Mouse (Mus musculus) C2C12 (cell line): ENCODE results near the gene Cfap61. TPM values are rescaled to one million over a fixed set of nuclear protein-coding genes. Genes with fewer than 3 reads are reported as not detected.

Source experiments
- H3K27me3 ChIP-seq: one replicate; pipeline ENCODE4 v1.6.1; 2011; ENCODE audit not compliant: control insufficient read depth, insufficient read depth, insufficient read length
- H3K36me3 ChIP-seq: one replicate; pipeline ENCODE4 v1.6.1; 2011; ENCODE audit not compliant: control insufficient read depth, insufficient read depth
- H3K4me3 ChIP-seq: one replicate; pipeline ENCODE4 v1.5.1; 2011; ENCODE audit warnings: mild to moderate bottlenecking, control low read depth; ENCODE audit not compliant: poor library complexity, insufficient read depth, severe bottlenecking
- H3K79me2 ChIP-seq: one replicate; pipeline ENCODE4 v1.6.1; 2011; ENCODE audit not compliant: control insufficient read depth, insufficient read depth
- H3K79me3 ChIP-seq: one replicate; pipeline ENCODE4 v1.6.1; 2011; ENCODE audit warnings: low read depth, control low read depth
- H3ac ChIP-seq: one replicate; pipeline ENCODE3; 2011; ENCODE audit warnings: low read depth; ENCODE audit not compliant: control insufficient read depth, insufficient read length
- CEBPB ChIP-seq: IDR thresholded peaks from one replicate; pipeline ENCODE4 v1.6.1; 2011; ENCODE audit warnings: low read depth, mild to moderate bottlenecking, control low read depth, moderate library complexity
- CTCF ChIP-seq: IDR thresholded peaks from one replicate; pipeline ENCODE4 v1.5.1; 2011; ENCODE audit not compliant: control insufficient read depth, insufficient read depth, insufficient read length
- FOSL1 ChIP-seq: IDR thresholded peaks from one replicate; pipeline ENCODE4 v1.8.0; 2011; ENCODE audit warnings: mild to moderate bottlenecking, low read length; ENCODE audit not compliant: poor library complexity, insufficient read depth, severe bottlenecking
- MAX ChIP-seq: IDR thresholded peaks from one replicate; pipeline ENCODE4 v1.6.1; 2011; ENCODE audit warnings: mild to moderate bottlenecking, control low read depth
- MYOD1 ChIP-seq: IDR thresholded peaks from one replicate; pipeline ENCODE4 v1.6.1; 2011; ENCODE audit warnings: low read depth; ENCODE audit not compliant: control insufficient read depth, insufficient read length
- MYOG ChIP-seq: IDR thresholded peaks from one replicate; pipeline ENCODE4 v1.6.1; 2011; ENCODE audit not compliant: control insufficient read depth, insufficient read length; ENCODE audit errors: extremely low read depth
- USF1 ChIP-seq: IDR thresholded peaks from one replicate; pipeline ENCODE4 v1.6.1; 2011; ENCODE audit warnings: low read depth, mild to moderate bottlenecking, control low read depth, moderate library complexity
- polyA plus RNA-seq: library from polyadenylated mRNA; unstranded; fragments of >200 nt; fragmentation: generic; extraction: Trizol; gene quantifications from one replicate; pipeline ENCODE4 v1.2.1, GENCODE M21; 2012; ENCODE audit warnings: missing spikeins

Gene Cfap61
- polyA plus RNA-seq, 1 experiment: 0.06 TPM

DNA sequence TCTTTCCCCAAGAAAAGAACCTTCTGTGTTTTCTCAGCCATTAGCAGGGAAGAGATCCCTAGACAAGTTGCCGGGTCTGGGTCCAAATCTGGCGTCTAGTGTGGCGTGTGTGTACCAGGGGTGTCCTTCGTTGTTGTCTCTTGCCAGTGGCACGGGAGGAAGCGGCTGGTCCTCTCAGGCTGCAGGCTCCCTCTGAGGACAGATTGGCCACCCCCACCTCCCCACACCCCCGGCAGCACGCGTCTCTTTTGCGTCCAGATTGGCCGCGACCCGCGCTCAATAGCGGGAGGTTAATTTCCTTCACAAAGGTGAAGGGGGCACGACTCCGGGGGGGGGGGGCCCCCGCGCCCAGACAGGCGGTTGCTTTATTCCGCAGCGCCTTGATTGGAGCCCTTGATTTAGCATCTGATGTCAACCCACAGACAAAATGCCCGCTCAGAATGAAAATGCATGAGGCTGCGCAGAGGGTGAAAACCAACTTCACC is 286.0 kb downstream of the Cfap61 start:
- H3K79me2 ChIP-seq: no peaks in the 10 kb centered on the region
- TF ChIP-seq USF1 (no peak), MYOG (no peak), FOSL1 (no peak), CEBPB (no peak), MAX (no peak), CTCF (no peak), MYOD1 (no peak)
- peaks cover 57% of the 10 kb centered on the region for H3K27me3 ChIP-seq
- no peak overlapping the region for H3ac ChIP-seq
- H3K36me3 ChIP-seq: no peaks in the 10 kb centered on the region
- H3K79me3 ChIP-seq: no peaks in the 10 kb centered on the region
- no peak overlapping the region for H3K4me3 ChIP-seq

DNA sequence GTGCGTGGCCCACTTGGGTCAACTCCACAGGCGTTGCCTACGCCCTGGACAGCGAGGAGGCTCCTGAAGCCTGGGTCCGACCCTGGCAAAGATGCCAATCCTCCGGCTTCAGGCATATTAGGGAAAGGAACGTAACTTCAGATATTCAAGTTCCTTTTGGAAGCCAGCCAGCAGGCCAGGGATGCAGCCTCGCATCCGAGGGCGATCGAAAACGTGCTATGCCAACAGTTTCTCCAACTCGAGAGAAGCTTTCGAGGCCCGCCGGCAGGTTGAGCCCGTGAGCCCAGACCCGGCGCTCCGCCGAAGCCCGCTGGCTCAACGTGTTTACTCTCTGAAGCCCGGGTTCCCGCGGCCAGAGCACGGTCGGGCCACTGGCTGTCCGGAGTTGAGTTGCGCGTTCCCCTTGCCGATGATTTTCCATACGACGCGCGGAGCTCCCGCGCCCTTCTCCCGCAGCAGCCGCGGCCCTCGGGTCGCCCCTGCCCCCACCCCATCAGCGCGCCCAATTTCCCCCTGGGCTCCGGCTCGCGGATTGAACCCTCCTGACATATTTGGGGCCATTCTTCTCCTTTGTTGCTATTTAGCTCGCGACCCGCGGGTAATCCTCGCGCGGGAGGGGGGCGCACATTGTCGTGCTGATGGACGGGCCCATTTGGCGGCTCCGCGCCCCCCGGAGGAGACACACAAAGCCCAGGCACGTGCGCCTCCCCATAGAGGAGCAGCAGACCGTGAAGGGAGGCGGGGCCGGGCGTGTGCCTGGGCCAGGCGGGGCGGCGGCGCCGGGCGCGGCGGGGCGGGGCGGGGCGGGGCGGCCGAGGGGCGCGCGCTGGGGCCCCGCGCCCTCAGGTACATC is 286.7 kb downstream of the Cfap61 start, which contains the start of gene Insm1:
TSS of gene Insm1 (plus strand) at position 846 of the 853 bp plus-strand sequence.
- no peaks in the 10 kb centered on the region for H3K36me3 ChIP-seq
- H3ac ChIP-seq: no peak within 1 kb of the TSS
- no peak within 1 kb of the TSS for H3K4me3 ChIP-seq
- no peak for TF ChIP-seq USF1
- H3K27me3 ChIP-seq: peaks cover 53% of the 10 kb centered on the region
- no peaks in the 10 kb centered on the region for H3K79me3 ChIP-seq
- no peaks in the 10 kb centered on the region for H3K79me2 ChIP-seq

DNA sequence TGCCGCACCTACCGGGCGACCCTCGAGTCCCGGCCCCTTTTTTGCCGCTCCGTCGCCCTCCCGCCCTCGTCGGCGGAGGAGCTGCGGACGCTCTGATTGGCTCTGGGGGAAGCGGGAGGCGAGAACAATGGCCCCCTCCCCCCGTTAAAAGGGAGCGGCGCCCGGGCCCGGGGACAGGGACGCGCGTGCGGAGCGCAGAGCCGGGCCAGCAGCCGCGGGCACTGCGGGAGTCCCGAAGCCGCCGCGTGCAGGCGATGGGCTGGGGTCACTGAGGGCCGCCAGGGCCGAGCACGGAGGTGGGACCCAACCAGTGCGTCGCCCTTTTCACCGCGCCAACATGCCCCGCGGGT is 287.3 kb downstream of the Cfap61 start:
- no peaks in the 10 kb centered on the region for H3K36me3 ChIP-seq
- no peak for TF ChIP-seq MAX
- no peak for TF ChIP-seq MYOD1
- no peak for TF ChIP-seq FOSL1
- no peak for TF ChIP-seq USF1
- no peak for TF ChIP-seq MYOG
- no peak for TF ChIP-seq CEBPB
- TF ChIP-seq CTCF: no peak
- no peaks in the 10 kb centered on the region for H3K79me3 ChIP-seq
- H3K27me3 ChIP-seq: peaks cover 56% of the 10 kb centered on the region
- no peak overlapping the region for H3ac ChIP-seq
- H3K4me3 ChIP-seq: no peak overlapping the region
- no peaks in the 10 kb centered on the region for H3K79me2 ChIP-seq

DNA sequence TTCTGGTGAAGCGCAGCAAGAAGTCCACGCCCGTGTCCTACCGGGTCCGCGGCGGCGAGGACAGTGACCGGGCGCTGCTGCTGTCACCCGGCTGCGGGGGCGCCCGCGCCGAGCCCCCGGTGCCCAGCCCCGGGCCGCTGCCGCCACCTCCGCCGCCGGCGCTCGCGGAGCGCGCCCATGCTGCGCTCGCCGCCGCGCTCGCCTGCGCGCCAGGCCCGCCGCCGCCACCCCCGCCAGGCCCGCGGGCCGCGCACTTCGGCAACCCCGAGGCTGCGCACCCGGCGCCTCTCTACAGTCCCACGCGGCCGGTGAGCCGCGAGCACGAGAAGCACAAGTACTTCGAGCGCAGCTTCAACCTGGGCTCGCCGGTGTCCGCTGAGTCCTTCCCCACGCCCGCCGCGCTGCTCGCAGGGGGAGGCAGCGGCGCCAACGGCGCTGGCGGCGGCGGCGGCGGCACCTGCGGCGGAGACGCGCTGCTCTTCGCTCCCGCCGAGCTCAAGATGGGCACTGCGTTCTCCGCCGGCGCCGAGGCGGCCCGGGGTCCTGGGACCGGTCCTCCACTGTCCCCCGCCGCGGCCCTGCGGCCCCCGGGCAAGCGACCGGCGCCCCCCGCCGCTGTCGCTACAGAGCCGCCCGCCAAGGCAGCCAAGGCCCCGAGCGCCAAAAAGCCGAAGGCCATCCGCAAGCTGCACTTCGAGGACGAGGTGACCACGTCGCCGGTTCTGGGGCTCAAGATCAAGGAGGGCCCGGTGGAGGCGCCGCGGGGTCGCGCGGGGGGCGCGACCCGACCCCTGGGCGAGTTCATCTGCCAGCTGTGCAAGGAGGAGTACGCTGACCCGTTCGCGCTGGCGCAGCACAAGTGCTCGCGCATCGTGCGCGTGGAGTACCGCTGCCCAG is 287.9 kb downstream of the Cfap61 start:
- Histone ChIP-seq H3K79me2 (no peaks in the 10 kb centered on the region), H3K4me3 (no peak overlapping the region), H3K36me3 (no peaks in the 10 kb centered on the region), H3ac (no peak overlapping the region), H3K27me3 (peaks cover 55% of the 10 kb centered on the region), H3K79me3 (no peaks in the 10 kb centered on the region)
- no peak for TF ChIP-seq CTCF
- TF ChIP-seq FOSL1: no peak

DNA sequence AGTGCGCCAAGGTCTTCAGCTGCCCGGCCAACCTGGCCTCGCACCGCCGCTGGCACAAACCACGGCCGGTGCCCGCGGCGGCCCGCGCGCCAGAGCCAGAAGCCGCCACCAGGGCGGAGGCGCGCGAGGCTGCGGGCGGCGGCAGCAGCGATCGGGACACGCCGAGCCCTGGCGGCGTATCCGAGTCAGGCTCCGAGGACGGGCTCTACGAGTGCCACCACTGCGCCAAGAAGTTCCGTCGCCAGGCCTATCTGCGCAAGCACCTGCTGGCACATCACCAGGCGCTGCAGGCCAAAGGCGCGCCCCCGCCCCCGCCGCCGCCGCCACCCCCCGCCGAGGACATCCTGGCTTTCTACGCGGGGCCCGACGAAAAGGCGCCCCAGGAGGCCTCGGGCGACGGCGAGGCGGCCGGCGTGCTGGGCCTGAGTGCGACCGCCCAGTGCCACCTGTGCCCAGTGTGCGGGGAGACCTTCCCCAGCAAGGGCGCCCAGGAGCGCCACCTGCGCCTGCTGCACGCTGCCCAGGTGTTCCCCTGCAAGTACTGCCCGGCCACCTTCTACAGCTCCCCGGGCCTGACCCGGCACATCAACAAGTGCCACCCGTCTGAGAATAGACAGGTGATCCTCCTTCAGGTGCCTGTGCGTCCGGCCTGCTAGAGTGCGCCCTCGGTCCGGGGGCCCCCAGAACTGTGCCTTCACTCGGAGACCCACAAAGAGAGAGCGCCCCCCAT is 288.8 kb downstream of the Cfap61 start:
- Histone ChIP-seq H3ac (no peak overlapping the region), H3K79me3 (no peaks in the 10 kb centered on the region), H3K27me3 (peaks cover 47% of the 10 kb centered on the region), H3K79me2 (no peaks in the 10 kb centered on the region), H3K4me3 (no peak overlapping the region), H3K36me3 (no peaks in the 10 kb centered on the region)
- no peak for TF ChIP-seq CTCF
